Mouse (Mus musculus): ENCODE measurements around the gene Rora. TPM values are rescaled to one million over a fixed set of nuclear protein-coding genes. Genes with fewer than 3 reads are reported as not detected.

The Rora gene
- polyA plus RNA-seq, 1 experiment = 4.7 TPM

DNA sequence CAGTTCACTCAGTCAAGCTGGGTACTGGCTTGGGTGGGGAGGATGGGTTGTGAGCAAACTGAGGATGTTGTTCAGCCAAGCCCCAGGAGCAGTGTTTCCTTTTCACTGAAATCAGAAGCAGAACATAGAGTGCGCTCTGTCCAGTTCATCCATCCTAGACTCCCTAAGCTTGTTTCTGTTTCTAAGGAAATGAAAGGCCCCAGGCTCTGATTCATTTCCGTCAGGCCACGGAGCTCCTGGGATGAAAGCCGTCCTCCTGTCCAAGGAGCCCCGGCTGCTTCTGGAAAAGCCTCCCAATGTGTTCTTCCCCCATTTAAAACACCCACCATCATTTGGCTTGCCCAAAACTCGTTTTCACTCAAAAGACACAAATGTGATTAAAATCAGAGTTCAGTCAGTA, 589.0 kb downstream of the Rora start:
- no peak for DNase-seq
- no peak for TF ChIP-seq CTCF (IDR thresholded peaks at IDR 0.05; ENCODE audit: borderline replicate concordance, control insufficient read depth, extremely low read depth, insufficient read depth, low read length, poor library complexity)
- no peak for TF ChIP-seq POLR2A (IDR thresholded peaks at IDR 0.05; ENCODE audit: control insufficient read depth, extremely low read depth, insufficient read depth, low read length, poor library complexity)
- Histone ChIP-seq H3K4me1 (replicated peaks; ENCODE audit: control insufficient read depth, insufficient read depth, low read length) (peaks cover under 1% of the 10 kb centered on the region), H3K27me3 (ENCODE audit: control insufficient read depth, insufficient read depth, low read length) (no peaks in the 10 kb centered on the region), H3K27ac (ENCODE audit: control insufficient read depth, insufficient read depth, low read length) (no peak overlapping the region), H3K36me3 (ENCODE audit: control insufficient read depth, insufficient read depth, low read length) (no peaks in the 10 kb centered on the region), H3K4me3 (ENCODE audit: control insufficient read depth, insufficient read depth, low read length) (no peak overlapping the region)
- 87% methylated on average over 6 of the region's 6 CpGs for WGBS

DNA sequence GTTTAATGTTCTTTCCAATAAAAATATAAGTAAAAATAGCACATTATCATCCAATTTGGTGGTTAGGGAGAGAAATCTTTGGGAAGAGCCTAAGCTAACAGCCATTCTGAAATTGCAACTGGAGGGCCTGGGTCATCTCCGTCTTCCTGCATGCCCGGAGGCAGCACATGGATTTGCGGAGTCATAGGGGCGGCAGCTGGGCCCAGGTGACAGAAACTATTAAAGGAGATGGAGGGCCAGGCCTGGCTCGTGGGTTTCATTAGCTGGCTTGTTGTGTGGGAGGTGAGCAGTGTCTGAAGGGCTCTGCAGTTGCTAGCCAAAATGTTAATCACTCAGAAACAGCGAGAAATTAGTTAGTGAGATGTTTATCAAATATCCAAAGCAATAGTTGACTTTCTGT, 590.0 kb downstream of the Rora start:
- Histone ChIP-seq H3K4me1 (replicated peaks; ENCODE audit: control insufficient read depth, insufficient read depth, low read length) (no peaks in the 10 kb centered on the region), H3K27me3 (ENCODE audit: control insufficient read depth, insufficient read depth, low read length) (no peaks in the 10 kb centered on the region), H3K36me3 (ENCODE audit: control insufficient read depth, insufficient read depth, low read length) (no peaks in the 10 kb centered on the region), H3K4me3 (ENCODE audit: control insufficient read depth, insufficient read depth, low read length) (no peak overlapping the region), H3K27ac (ENCODE audit: control insufficient read depth, insufficient read depth, low read length) (no peak overlapping the region)
- TF ChIP-seq CTCF (IDR thresholded peaks at IDR 0.05; ENCODE audit: borderline replicate concordance, control insufficient read depth, extremely low read depth, insufficient read depth, low read length, poor library complexity) = no peak
- WGBS = 89% methylated on average over 6 of the region's 6 CpGs
- DNase-seq = no peak

DNA sequence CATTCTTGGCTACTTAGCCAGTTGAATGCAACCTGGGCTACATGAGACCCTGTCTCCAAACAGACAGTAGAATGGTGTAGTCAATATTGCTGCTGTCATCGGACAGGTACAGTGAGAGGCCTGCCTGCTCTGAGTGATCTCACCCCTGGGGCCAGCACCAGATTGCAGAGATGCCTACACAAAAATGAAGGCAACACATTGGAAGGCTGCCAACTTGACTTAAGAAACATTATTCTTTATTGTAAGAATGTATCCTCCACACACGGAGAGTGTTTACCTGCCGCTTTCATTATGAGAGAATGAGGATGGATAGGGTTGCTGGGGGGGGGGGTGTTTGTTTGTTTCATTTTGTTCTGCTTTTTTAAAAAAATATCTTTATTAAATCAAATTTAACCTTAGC, 592.6 kb downstream of the Rora start:
- TF ChIP-seq POLR2A (IDR thresholded peaks at IDR 0.05; ENCODE audit: control insufficient read depth, extremely low read depth, insufficient read depth, low read length, poor library complexity) (no peak), CTCF (IDR thresholded peaks at IDR 0.05; ENCODE audit: borderline replicate concordance, control insufficient read depth, extremely low read depth, insufficient read depth, low read length, poor library complexity) (no peak)
- no peaks in the 10 kb centered on the region for H3K4me1 ChIP-seq (replicated peaks; ENCODE audit: control insufficient read depth, insufficient read depth, low read length)
- no peak overlapping the region for H3K27ac ChIP-seq (ENCODE audit: control insufficient read depth, insufficient read depth, low read length)
- WGBS = 97% methylated on average over 3 of the region's 3 CpGs
- no peaks in the 10 kb centered on the region for H3K36me3 ChIP-seq (ENCODE audit: control insufficient read depth, insufficient read depth, low read length)
- DNase-seq = no peak
- no peak overlapping the region for H3K4me3 ChIP-seq (ENCODE audit: control insufficient read depth, insufficient read depth, low read length)
- no peaks in the 10 kb centered on the region for H3K27me3 ChIP-seq (ENCODE audit: control insufficient read depth, insufficient read depth, low read length)

DNA sequence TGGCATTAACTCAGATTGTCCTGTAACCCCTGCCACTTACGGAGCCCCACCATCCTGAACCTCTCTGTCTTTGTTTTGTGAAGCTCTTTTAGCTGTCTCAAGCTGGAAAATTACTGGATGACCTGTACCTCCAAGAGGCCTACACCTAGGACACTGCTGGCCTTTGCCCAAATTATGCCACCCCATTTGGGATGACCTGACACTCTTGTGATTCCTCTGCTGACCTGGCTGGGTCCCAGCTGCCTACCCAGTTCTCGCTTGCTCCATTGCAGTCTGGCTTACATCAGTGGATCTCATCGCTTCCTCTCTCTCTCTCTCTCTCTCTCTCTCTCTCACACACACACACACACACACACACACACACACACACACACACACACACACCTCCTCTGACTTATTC, 596.0 kb downstream of the Rora start:
- no peaks in the 10 kb centered on the region for H3K4me1 ChIP-seq (replicated peaks; ENCODE audit: control insufficient read depth, insufficient read depth, low read length)
- H3K27ac ChIP-seq (ENCODE audit: control insufficient read depth, insufficient read depth, low read length) = no peak overlapping the region
- no peaks in the 10 kb centered on the region for H3K27me3 ChIP-seq (ENCODE audit: control insufficient read depth, insufficient read depth, low read length)
- DNase-seq = no peak
- H3K36me3 ChIP-seq (ENCODE audit: control insufficient read depth, insufficient read depth, low read length) = no peaks in the 10 kb centered on the region
- TF ChIP-seq CTCF (IDR thresholded peaks at IDR 0.05; ENCODE audit: borderline replicate concordance, control insufficient read depth, extremely low read depth, insufficient read depth, low read length, poor library complexity) = no peak
- no peak for TF ChIP-seq POLR2A (IDR thresholded peaks at IDR 0.05; ENCODE audit: control insufficient read depth, extremely low read depth, insufficient read depth, low read length, poor library complexity)
- WGBS = 94% methylated on average over 3 of the region's 3 CpGs
- H3K4me3 ChIP-seq (ENCODE audit: control insufficient read depth, insufficient read depth, low read length) = no peak overlapping the region

DNA sequence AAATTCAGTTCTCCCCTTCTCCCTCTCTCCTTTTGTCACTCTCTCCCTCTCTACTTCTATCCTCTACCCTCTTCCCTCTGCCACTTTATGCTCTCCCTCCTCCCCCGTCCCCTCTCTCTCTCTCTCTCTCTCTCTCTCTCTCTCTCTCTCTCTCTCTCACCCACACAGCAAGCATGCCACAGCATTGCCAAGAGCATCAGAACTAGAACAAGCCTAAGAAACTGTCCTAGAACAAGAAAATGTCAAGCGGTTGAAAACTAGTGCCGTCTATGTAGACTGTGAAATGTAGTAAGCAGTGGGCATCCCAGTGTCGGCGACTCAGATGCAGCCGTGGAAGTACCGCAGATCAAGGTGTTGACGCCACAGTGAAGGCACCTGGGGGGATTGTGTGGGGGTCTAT, 596.7 kb downstream of the Rora start:
- 92% methylated on average over 8 of the region's 8 CpGs for WGBS
- Histone ChIP-seq H3K27me3 (ENCODE audit: control insufficient read depth, insufficient read depth, low read length) (no peaks in the 10 kb centered on the region), H3K4me3 (ENCODE audit: control insufficient read depth, insufficient read depth, low read length) (no peak overlapping the region), H3K36me3 (ENCODE audit: control insufficient read depth, insufficient read depth, low read length) (no peaks in the 10 kb centered on the region), H3K27ac (ENCODE audit: control insufficient read depth, insufficient read depth, low read length) (no peak overlapping the region), H3K4me1 (replicated peaks; ENCODE audit: control insufficient read depth, insufficient read depth, low read length) (no peaks in the 10 kb centered on the region)
- TF ChIP-seq POLR2A (IDR thresholded peaks at IDR 0.05; ENCODE audit: control insufficient read depth, extremely low read depth, insufficient read depth, low read length, poor library complexity) = no peak
- no peak for TF ChIP-seq CTCF (IDR thresholded peaks at IDR 0.05; ENCODE audit: borderline replicate concordance, control insufficient read depth, extremely low read depth, insufficient read depth, low read length, poor library complexity)
- DNase-seq = no peak

DNA sequence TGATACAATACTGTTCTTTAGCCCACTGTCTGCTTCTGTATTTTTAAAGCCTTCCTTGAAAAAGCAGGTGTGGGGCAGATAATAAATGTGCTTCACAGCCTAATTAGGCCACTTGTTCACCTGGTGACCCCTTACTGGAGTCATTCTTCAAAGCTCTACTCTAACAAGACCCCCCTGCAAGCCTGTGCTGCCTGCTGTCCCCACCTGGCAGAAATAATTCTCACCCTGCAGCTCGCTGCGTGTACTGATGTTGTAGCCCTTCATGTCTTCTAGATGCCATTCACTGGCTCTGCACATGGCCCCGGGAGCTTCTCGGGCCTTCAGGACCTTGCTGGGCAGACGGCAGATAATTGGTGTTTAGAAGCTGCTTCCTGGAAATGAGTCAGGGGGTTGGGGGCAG, 604.9 kb downstream of the Rora start:
- H3K27me3 ChIP-seq (ENCODE audit: control insufficient read depth, insufficient read depth, low read length) = no peaks in the 10 kb centered on the region
- TF ChIP-seq POLR2A (IDR thresholded peaks at IDR 0.05; ENCODE audit: control insufficient read depth, extremely low read depth, insufficient read depth, low read length, poor library complexity) (no peak), CTCF (IDR thresholded peaks at IDR 0.05; ENCODE audit: borderline replicate concordance, control insufficient read depth, extremely low read depth, insufficient read depth, low read length, poor library complexity) (no peak)
- H3K36me3 ChIP-seq (ENCODE audit: control insufficient read depth, insufficient read depth, low read length) = no peaks in the 10 kb centered on the region
- H3K27ac ChIP-seq (ENCODE audit: control insufficient read depth, insufficient read depth, low read length) = no peak overlapping the region
- no peak overlapping the region for H3K4me3 ChIP-seq (ENCODE audit: control insufficient read depth, insufficient read depth, low read length)
- 91% methylated on average over 5 of the region's 5 CpGs for WGBS
- DNase-seq = no peak
- H3K4me1 ChIP-seq (replicated peaks; ENCODE audit: control insufficient read depth, insufficient read depth, low read length) = no peaks in the 10 kb centered on the region

DNA sequence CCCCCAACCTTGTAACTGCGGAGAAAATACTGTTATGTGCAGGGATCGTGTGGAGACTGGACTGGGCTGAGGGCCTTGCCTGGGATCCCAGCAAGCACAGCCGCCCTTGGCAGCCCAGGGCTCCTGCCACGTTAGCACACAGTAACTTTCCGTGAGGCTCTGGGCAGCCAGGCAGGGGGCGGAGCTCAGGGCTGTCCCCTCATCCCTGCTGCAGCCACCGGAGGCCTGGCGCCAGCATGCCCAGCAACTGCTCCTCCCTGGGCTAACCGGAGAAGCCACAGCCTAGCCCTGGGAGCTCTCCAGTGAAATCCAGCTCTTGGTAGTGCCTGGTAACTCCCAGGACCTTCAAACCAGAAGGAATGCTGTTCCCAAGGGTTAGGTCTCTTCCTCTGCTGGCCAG, 605.8 kb downstream of the Rora start:
- no peaks in the 10 kb centered on the region for H3K36me3 ChIP-seq (ENCODE audit: control insufficient read depth, insufficient read depth, low read length)
- TF ChIP-seq CTCF (IDR thresholded peaks at IDR 0.05; ENCODE audit: borderline replicate concordance, control insufficient read depth, extremely low read depth, insufficient read depth, low read length, poor library complexity) (no peak), POLR2A (IDR thresholded peaks at IDR 0.05; ENCODE audit: control insufficient read depth, extremely low read depth, insufficient read depth, low read length, poor library complexity) (no peak)
- DNase-seq = no peak
- 86% methylated on average over 9 of the region's 9 CpGs for WGBS
- no peaks in the 10 kb centered on the region for H3K4me1 ChIP-seq (replicated peaks; ENCODE audit: control insufficient read depth, insufficient read depth, low read length)
- no peak overlapping the region for H3K27ac ChIP-seq (ENCODE audit: control insufficient read depth, insufficient read depth, low read length)
- H3K4me3 ChIP-seq (ENCODE audit: control insufficient read depth, insufficient read depth, low read length) = no peak overlapping the region
- H3K27me3 ChIP-seq (ENCODE audit: control insufficient read depth, insufficient read depth, low read length) = no peaks in the 10 kb centered on the region

Data from thymus, adult 2 months (tissue).